Mouse (Mus musculus): ENCODE measurements around the gene Trp53. TPM values are rescaled to one million over a fixed set of nuclear protein-coding genes. Genes with fewer than 3 reads are reported as not detected.
"Not testable (repeated sequence)": the region's sequence is repeated elsewhere in the genome, so short reads cannot be mapped to it uniquely, and the experiment has no call there.

Gene Trp53
- total and polyA plus RNA-seq, 3 experiments: 76.4 to 212 TPM; not detected in 1

DNA sequence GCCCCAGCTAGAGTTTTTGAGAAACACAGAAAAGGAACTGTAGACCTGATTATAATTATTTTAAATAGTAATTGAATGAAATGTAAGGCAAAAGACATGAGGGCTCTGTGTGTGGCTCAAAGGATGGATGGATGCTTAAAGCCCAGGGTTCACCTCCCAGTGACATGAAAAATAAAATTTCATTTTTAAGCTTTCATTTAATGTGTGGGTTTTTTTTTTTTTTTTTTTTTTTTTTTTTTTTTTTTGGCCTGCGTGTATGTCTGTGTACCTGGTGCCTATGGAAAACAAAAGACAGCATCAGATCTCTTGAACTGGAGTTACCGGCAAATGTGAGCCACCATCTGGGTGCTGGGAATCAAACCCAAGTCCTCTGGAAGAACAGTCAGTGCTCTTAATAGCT, 39.5 kb upstream of the Trp53 start:
- no peaks in the 10 kb centered on the region for H3K36me3 ChIP-seq (ENCODE audit: control insufficient read depth in 1 of 2, insufficient read depth in 2 of 2, low read length in 2 of 2)
- H3K9ac ChIP-seq (ENCODE audit: control insufficient read depth, low read depth, low read length, poor library complexity, severe bottlenecking): no peak overlapping the region
- H3K4me1 ChIP-seq (ENCODE audit: control insufficient read depth in 1 of 2, insufficient read depth in 2 of 2, low read length in 2 of 2): no peaks in the 10 kb centered on the region
- no peak for TF ChIP-seq MXI1 (IDR thresholded peaks at IDR 0.05; ENCODE audit: low read depth, low read length)
- no peaks in the 10 kb centered on the region for H3K79me2 ChIP-seq (ENCODE audit: control insufficient read depth, insufficient read depth, low read length, poor library complexity)
- H3K9me3 ChIP-seq (replicated peaks; ENCODE audit: insufficient read depth, low read length): no peaks in the 10 kb centered on the region
- DNase-seq (ENCODE audit: low read depth, low spot score): no peak
- no peak overlapping the region for H3K4me3 ChIP-seq (ENCODE audit: control insufficient read depth in 1 of 2, insufficient read depth in 1 of 2, low read depth in 2 of 2, low read length in 2 of 2)
- H3K27me3 ChIP-seq (ENCODE audit: control insufficient read depth in 1 of 2, insufficient read depth in 2 of 2, low read length in 2 of 2): peaks cover 11 to 27% of the 10 kb centered on the region in 2 experiments
- H3K27ac ChIP-seq (ENCODE audit: control insufficient read depth, low read depth, low read length): no peak overlapping the region

DNA sequence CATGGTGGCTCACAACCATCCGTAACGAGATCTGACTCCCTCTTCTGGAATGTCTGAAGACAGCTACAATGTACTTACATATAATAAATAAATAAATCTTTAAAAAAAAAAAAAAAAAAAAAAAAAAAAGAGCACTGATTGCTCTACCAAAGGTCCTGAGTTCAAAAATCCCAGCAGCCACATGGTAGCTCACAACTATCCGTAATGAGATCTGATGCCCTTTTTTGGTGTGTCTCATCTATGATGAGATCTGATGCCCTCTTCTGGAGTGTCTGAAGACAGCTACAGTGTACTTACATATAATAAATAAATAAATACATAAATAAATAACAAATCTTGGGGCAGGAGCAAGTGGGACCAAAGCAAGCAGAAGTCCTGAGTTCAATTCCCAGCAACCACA, 38.4 kb upstream of the Trp53 start:
- not testable (repeated sequence) for H3K36me3 ChIP-seq (ENCODE audit: control insufficient read depth in 1 of 2, insufficient read depth in 2 of 2, low read length in 2 of 2); H3K4me1 ChIP-seq (ENCODE audit: control insufficient read depth in 1 of 2, insufficient read depth in 2 of 2, low read length in 2 of 2); DNase-seq (ENCODE audit: low read depth, low spot score); H3K79me2 ChIP-seq (ENCODE audit: control insufficient read depth, insufficient read depth, low read length, poor library complexity); H3K4me3 ChIP-seq (ENCODE audit: control insufficient read depth in 1 of 2, insufficient read depth in 1 of 2, low read depth in 2 of 2, low read length in 2 of 2); H3K9ac ChIP-seq (ENCODE audit: control insufficient read depth, low read depth, low read length, poor library complexity, severe bottlenecking); H3K27ac ChIP-seq (ENCODE audit: control insufficient read depth, low read depth, low read length); H3K9me3 ChIP-seq (replicated peaks; ENCODE audit: insufficient read depth, low read length)
- peaks cover 11 to 28% of the 10 kb centered on the region in 2 experiments for H3K27me3 ChIP-seq (ENCODE audit: control insufficient read depth in 1 of 2, insufficient read depth in 2 of 2, low read length in 2 of 2)

DNA sequence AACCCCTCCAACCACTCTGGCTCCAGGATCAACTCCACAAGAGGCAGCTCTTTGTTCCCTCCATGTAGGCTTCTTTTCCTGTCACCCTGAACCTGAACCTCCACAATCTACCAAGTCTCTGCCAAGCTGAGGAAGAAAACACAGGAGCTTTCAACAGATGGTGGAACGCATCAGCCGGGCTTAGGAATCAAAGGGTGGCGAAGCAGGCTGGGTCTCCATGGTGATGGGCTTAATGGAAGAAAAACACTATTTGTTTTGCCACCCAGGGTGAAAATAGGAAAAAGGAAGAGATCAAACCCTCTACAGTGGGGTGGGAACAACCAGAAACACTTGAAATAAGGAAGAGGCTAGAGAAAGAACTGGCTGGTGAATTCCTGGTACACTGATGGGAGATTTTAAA, 36.6 kb upstream of the Trp53 start:
- no peak overlapping the region for H3K4me3 ChIP-seq (ENCODE audit: control insufficient read depth in 1 of 2, insufficient read depth in 1 of 2, low read depth in 2 of 2, low read length in 2 of 2)
- no peaks in the 10 kb centered on the region for H3K36me3 ChIP-seq (ENCODE audit: control insufficient read depth in 1 of 2, insufficient read depth in 2 of 2, low read length in 2 of 2)
- H3K9ac ChIP-seq (ENCODE audit: control insufficient read depth, low read depth, low read length, poor library complexity, severe bottlenecking): no peak overlapping the region
- H3K27ac ChIP-seq (ENCODE audit: control insufficient read depth, low read depth, low read length): no peak overlapping the region
- TF ChIP-seq MAX (IDR thresholded peaks at IDR 0.05; ENCODE audit: low read length) (no peak), MYC (IDR thresholded peaks at IDR 0.05; ENCODE audit: low read depth, low read length) (no peak), KAT2A (conservative IDR thresholded peaks at IDR 0.05; ENCODE audit: low read depth, low read length) (no peak), CHD2 (IDR thresholded peaks at IDR 0.05; ENCODE audit: low read length) (no peak), TCF12 (IDR thresholded peaks at IDR 0.05; ENCODE audit: low read depth, low read length) (no peak), POLR2A (IDR thresholded peaks at IDR 0.05; ENCODE audit: control insufficient read depth in 1 of 2, insufficient read depth in 1 of 2, low read depth in 1 of 2, low read length in 2 of 2, poor library complexity in 1 of 2) (no peak), MYB (IDR thresholded peaks at IDR 0.05; ENCODE audit: low read depth, low read length) (no peak), ZMIZ1 (IDR thresholded peaks at IDR 0.05; ENCODE audit: low read depth, low read length) (no peak), TAL1 (IDR thresholded peaks at IDR 0.05; ENCODE audit: low read length) (no peak), CTCF (IDR thresholded peaks at IDR 0.05 in 2 of 3, conservative IDR thresholded peaks at IDR 0.05 in 1 of 3; ENCODE audit: control insufficient read depth in 1 of 3, insufficient read depth in 1 of 3, low read depth in 2 of 3, low read length in 3 of 3, poor library complexity in 1 of 3, severe bottlenecking in 1 of 3) (no peak), CHD1 (IDR thresholded peaks at IDR 0.05; ENCODE audit: low read depth, low read length) (no peak), GABPA (IDR thresholded peaks at IDR 0.05; ENCODE audit: low read depth, low read length) (no peak)
- H3K27me3 ChIP-seq (ENCODE audit: control insufficient read depth in 1 of 2, insufficient read depth in 2 of 2, low read length in 2 of 2): peaks cover 19 to 25% of the 10 kb centered on the region in 2 experiments
- no peaks in the 10 kb centered on the region for H3K4me1 ChIP-seq (ENCODE audit: control insufficient read depth in 1 of 2, insufficient read depth in 2 of 2, low read length in 2 of 2)
- no peaks in the 10 kb centered on the region for H3K79me2 ChIP-seq (ENCODE audit: control insufficient read depth, insufficient read depth, low read length, poor library complexity)
- DNase-seq (ENCODE audit: low read depth, low spot score): no peak
- H3K9me3 ChIP-seq (replicated peaks; ENCODE audit: insufficient read depth, low read length): no peaks in the 10 kb centered on the region

Measured in MEL (cell line).